Comparison of ENCODE assay signal across 19 mouse cellular contexts in genomic region chr17:84269722-84270121, GRCm38 (mm10).
A peak's percentile ranks its signal among the peaks of the same experiment; 100 is the strongest.
DNase-seq lines count a peak whose midpoint lies in the region.
"Had no signal": no experiment of that assay in that cellular context is flagged by ENCODE, and none has a peak within 500 bp of the region (broad histone marks: within the 10 kb centered on the region; RNA-seq: fewer than 3 reads in every experiment).

No protein-coding gene starts in this region.

- intact Hi-C loops in left cerebral cortex, postnatal 25 days (cut with DNase I), result no loop called here

- DNase-seq in heart, adult 11 months, result peak; percentile 86
- DNase-seq in heart, adult 18-20 months, result no peak
- peak; percentile 34 for DNase-seq in kidney, postnatal 14 days
- DNase-seq in kidney, adult 8-10 months, result no peak
- peak; percentile 20 for DNase-seq in 3T3-L1 (ENCODE audit: low read depth, low spot score)
- DNase-seq in lung, postnatal 10 days, result peak; percentile 34
- DNase-seq in left cerebral cortex, postnatal 25 days (ENCODE audit: low spot score in 2 of 2), result no peak
- no peak for DNase-seq in layer of hippocampus, adult 11-12 months (ENCODE audit: low spot score)
- DNase-seq: adrenal gland, adult 2 months; cerebellum, adult 11-12 months; cerebellum, postnatal 10 days; forebrain, postnatal 0 days; gastrocnemius, postnatal 25 days; heart, postnatal 36 days; left cerebral cortex, postnatal 4 days; midbrain, embryonic 14.5 days; right cerebral cortex, postnatal 14 days; spleen, adult 18-20 months; thymus, postnatal 14 days had no signal

Comparison
In these comparisons a context has a peak if more than half of its experiments do, and no peak if none do; other contexts are left out.
1. DNase-seq: peak in heart, adult 11 months (single experiment), kidney, postnatal 14 days (single experiment), 3T3-L1 (single experiment) and lung, postnatal 10 days (single experiment); none in heart, adult 18-20 months (0 of 2), kidney, adult 8-10 months (0 of 2), left cerebral cortex, postnatal 25 days (0 of 2) and layer of hippocampus, adult 11-12 months (single experiment).